Mouse (Mus musculus) midbrain, embryonic 16.5 days (tissue): Measurements from ENCODE around the gene Gm13279. TPM values are rescaled to one million over a fixed set of nuclear protein-coding genes. Genes with fewer than 3 reads are reported as not detected.
"Not testable (repeated sequence)": the region's sequence is repeated elsewhere in the genome, so short reads cannot be mapped to it uniquely, and the experiment has no call there.

Experiments
- ATAC-seq: fragments of 200-750 bp; cut with Nextera tagmentation; 2 replicates; pipeline ENCODE4 v1.8.0; 2017; ENCODE audit warnings: moderate TSS enrichment
- H3K27ac ChIP-seq: fragments of 300-500 bp; sonication (generic); 2 replicates; pipeline ENCODE4 v1.5.1; 2014; ENCODE audit warnings: mild to moderate bottlenecking, low read length, mixed read lengths
- H3K27me3 ChIP-seq: fragments of 300-500 bp; sonication (generic); 2 replicates; pipeline ENCODE4 v1.6.1; 2014; ENCODE audit warnings: low read depth, low read length, mixed read lengths; ENCODE audit not compliant: control insufficient read depth, insufficient read depth
- H3K36me3 ChIP-seq: fragments of 300-500 bp; sonication (generic); 2 replicates; pipeline ENCODE4 v1.6.1; 2014; ENCODE audit warnings: mild to moderate bottlenecking, low read length, moderate library complexity, mixed read lengths; ENCODE audit not compliant: control insufficient read depth, insufficient read depth
- H3K4me1 ChIP-seq: fragments of 300-500 bp; sonication (generic); 2 replicates; pipeline ENCODE4 v1.6.1; 2014; ENCODE audit warnings: mild to moderate bottlenecking, low read length, mixed read lengths; ENCODE audit not compliant: control insufficient read depth, insufficient read depth
- H3K4me2 ChIP-seq: fragments of 300-500 bp; sonication (generic); 2 replicates; pipeline ENCODE4 v1.6.1; 2014; ENCODE audit warnings: mild to moderate bottlenecking, low read length, mixed read lengths
- H3K4me3 ChIP-seq: fragments of 300-500 bp; sonication (generic); 2 replicates; pipeline ENCODE4 v1.5.1; 2014; ENCODE audit warnings: low read depth, mild to moderate bottlenecking, low read length, moderate library complexity, mixed read lengths
- H3K9ac ChIP-seq: fragments of 300-500 bp; sonication (generic); 2 replicates; pipeline ENCODE4 v1.6.1; 2014; ENCODE audit warnings: low read depth, low read length, mixed read lengths
- H3K9me3 ChIP-seq: fragments of 300-500 bp; sonication (generic); replicated peaks from 2 replicates; pipeline ENCODE4 v1.6.1; 2014; ENCODE audit warnings: mild to moderate bottlenecking, low read length, mixed read lengths; ENCODE audit not compliant: control insufficient read depth, poor library complexity, severe bottlenecking
- WGBS: fragments of 180-500 bp; shearing (Covaris S2); extraction: QIAGEN DNeasy Blood & Tissue Kit; methylation state at CpG from one replicate; pipeline ENCODE4 v1.1.7; 2014; 5-methylcytosine and 5-hydroxymethylcytosine counted together
- polyA plus RNA-seq: library from polyadenylated mRNA; unstranded; fragments of >200 nt; fragmentation: Nextera tagmentation; extraction: Ambion mirVana; gene quantifications from 2 replicates; pipeline ENCODE4 v1.2.1, GENCODE M21; 2015

The Gm13279 gene
- polyA plus RNA-seq: not detected in 2 replicates

DNA sequence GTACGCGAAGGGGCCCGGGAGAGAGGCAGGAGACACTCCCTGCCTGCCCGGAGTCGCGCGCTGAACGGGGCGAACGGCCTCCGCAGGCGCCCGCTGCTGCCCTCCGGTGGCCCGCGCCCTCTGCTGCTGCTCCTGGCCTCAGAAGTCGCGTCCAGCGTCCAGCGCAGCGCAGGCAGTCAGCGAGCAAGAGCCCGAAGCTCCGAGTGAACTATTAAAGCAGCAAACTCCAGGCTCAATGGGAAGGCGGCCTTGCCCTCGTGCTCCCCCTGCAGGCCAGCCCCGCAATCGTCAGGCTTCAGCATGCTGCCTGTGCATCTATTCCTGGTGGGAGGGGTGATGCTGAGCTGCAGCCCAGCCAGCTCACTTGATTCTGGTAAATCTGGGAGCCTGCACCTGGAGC lies at the start of gene Gm13279:
Gm13279 (plus strand) TSS at position 301 of the 400 bp plus-strand sequence.
- H3K4me3 ChIP-seq, H3K9ac ChIP-seq, H3K4me1 ChIP-seq, H3K27me3 ChIP-seq, H3K27ac ChIP-seq, H3K36me3 ChIP-seq, H3K9me3 ChIP-seq, ATAC-seq, H3K4me2 ChIP-seq: not testable (repeated sequence)
- WGBS: no CpG with 5 or more reads among the region's 28 CpGs

DNA sequence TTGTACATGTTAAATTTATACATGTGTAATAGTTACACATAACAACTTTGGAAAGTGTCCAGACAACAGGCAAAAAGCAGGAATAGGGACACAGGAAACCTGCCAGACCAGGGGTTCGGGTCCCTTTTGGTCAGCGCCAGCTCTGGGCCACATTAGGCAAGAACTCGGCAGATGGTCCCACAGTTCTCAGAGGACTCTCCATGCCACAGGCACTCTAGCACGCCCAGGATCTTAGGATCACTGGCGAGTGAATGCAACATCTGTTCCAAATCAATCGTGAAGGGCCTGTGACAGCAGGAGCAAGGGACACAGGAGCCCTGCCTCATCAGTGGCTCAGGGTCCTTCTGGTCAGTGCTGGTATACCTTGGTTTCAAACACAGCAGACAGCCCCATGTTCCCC lies 47.3 kb upstream of the Gm13279 start:
- ATAC-seq: no peak
- no peaks in the 10 kb centered on the region for H3K9me3 ChIP-seq
- H3K9ac ChIP-seq: no peak overlapping the region
- no peaks in the 10 kb centered on the region for H3K36me3 ChIP-seq
- no peak overlapping the region for H3K4me3 ChIP-seq
- no peaks in the 10 kb centered on the region for H3K27me3 ChIP-seq
- no peak overlapping the region for H3K27ac ChIP-seq
- H3K4me1 ChIP-seq: no peaks in the 10 kb centered on the region
- H3K4me2 ChIP-seq: no peak overlapping the region
- WGBS: 65% methylated on average over 6 of the region's 6 CpGs

DNA sequence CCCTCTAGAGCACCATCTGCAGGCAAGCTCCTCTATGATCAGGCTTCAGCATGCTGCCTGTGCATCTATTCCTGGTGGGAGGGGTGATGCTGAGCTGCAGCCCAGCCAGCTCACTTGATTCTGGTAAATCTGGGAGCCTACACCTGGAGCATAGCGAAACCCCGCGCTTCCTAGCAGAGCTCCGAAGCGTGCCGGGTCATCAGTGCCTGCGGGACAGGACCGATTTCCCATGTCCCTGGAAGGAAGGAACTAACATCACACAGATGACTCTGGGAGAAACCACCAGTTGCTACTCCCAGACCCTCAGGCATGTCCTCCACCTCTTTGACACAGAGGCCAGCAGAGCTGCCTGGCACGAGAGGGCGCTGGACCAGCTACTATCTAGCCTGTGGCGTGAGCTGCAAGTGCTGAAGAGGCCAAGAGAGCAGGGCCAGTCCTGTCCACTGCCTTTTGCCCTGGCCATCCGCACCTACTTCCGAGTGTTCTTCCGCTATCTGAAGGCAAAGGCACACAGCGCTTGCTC lies 42.3 kb upstream of the Gm13279 start, which contains the start of gene Gm13271:
Gm13271 (plus strand) TSS at position 51 of the 523 bp plus-strand sequence.
- not testable (repeated sequence) for H3K9me3 ChIP-seq, H3K9ac ChIP-seq, H3K4me3 ChIP-seq, H3K36me3 ChIP-seq, H3K4me2 ChIP-seq, H3K27ac ChIP-seq, ATAC-seq, H3K4me1 ChIP-seq, H3K27me3 ChIP-seq
- WGBS: 77% methylated on average over 13 of the region's 15 CpGs

DNA sequence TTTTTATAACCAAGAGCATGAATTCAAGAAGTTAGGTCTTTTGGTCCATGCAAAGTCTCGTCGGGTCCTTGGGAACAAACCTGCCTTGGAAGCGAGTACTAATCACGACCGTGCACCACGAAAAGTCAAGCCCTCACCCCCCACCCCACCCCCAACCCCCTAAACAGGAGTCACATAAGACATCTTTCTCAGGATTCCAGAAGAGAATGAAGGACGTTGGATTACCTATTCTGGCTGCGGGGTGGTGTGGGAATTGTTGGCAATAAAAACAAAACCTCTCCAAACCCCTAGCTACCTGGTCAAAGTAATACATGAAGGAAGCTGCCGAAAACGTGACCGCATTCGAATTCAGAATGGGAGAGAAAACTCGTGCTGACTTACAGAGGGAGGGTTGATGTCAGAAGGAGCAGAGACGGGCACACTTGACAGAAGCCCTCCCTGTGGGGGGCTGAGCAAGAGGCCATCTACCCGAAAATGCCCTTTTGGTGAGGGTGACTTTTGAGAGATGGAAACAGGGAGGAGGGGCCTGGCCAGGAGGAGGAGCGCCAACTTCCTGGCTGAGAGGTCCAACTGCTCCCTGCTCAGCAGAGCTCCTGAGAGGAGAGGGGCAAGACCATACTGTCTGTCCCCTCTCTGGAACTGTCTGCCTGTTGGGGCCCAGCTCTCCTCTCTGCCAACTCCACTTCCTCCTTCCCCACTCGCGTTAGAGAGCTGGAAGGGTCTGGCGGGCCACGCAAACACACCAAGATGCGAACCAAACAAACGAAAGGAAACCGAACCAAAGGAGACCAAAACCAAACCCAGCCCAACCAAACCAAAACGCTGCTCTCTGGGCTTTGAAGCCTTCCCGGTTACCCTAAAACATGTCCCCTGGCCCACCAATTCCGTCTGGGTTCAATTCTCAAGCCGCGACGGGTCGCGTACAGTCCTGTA lies 40.4 kb upstream of the Gm13279 start:
- not testable (repeated sequence) for H3K27me3 ChIP-seq, ATAC-seq, H3K9me3 ChIP-seq, H3K4me1 ChIP-seq, H3K36me3 ChIP-seq
- peak overlapping the region; percentile 45; the same call in 1 of the 2 replicates for H3K9ac ChIP-seq
- H3K4me3 ChIP-seq: peak overlapping the region; percentile 41
- H3K4me2 ChIP-seq: peak overlapping the region; percentile 74
- H3K27ac ChIP-seq: peak overlapping the region; percentile 55; the same call in 1 of the 2 replicates
- 11% methylated on average over 28 of the region's 31 CpGs for WGBS

DNA sequence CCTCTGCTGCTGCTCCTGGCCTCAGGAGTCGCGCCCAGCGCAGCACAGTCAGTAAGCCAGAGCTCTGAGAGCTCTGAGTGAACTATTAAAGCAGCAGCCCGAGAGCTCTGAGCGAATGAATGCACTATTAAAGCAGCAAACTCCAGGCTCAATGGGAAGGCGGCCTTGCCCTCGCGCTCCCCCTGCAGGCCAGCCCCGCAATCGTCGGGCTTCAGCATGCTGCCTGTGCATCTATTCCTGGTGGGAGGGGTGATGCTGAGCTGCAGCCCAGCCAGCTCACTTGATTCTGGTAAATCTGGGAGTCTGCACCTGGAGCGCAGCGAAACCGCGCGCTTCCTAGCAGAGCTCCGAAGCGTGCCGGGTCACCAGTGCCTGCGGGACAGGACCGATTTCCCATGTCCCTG lies 39.6 kb upstream of the Gm13279 start:
- 0% methylated on average over 21 of the region's 21 CpGs for WGBS
- H3K27me3 ChIP-seq, H3K4me1 ChIP-seq, H3K9me3 ChIP-seq, H3K36me3 ChIP-seq: not testable (repeated sequence)
- peak overlapping the region; percentile 45; the same call in 1 of the 2 replicates for H3K9ac ChIP-seq
- peak overlapping the region; percentile 41 for H3K4me3 ChIP-seq
- peak; percentile 100 for ATAC-seq
- H3K27ac ChIP-seq: peak overlapping the region; percentile 55; the same call in 1 of the 2 replicates
- H3K4me2 ChIP-seq: peak overlapping the region; percentile 74

DNA sequence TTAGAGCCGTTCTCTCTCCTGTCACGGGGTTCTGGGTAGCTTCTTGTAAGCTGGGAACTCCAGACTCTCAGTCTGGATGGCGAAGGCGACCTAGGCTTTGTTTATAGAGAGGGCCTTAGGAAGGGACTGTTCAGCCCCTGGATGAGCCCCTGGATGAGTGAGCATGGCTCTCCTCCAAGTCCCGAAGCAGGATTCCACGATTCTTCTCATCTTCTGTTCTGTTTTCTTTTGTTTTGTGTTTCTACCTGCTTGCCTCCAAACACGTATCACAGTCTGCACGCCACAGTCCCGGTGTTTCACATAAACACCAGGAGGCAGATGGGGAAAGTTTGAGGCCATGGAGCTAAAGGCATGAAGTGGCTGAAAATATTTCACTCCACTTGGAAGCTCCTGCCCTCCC lies 38.4 kb upstream of the Gm13279 start:
- not testable (repeated sequence) for H3K4me1 ChIP-seq, ATAC-seq, H3K9ac ChIP-seq, H3K4me2 ChIP-seq, H3K27me3 ChIP-seq, H3K9me3 ChIP-seq, H3K4me3 ChIP-seq, H3K36me3 ChIP-seq, H3K27ac ChIP-seq
- WGBS: 90% methylated on average over 9 of the region's 9 CpGs

DNA sequence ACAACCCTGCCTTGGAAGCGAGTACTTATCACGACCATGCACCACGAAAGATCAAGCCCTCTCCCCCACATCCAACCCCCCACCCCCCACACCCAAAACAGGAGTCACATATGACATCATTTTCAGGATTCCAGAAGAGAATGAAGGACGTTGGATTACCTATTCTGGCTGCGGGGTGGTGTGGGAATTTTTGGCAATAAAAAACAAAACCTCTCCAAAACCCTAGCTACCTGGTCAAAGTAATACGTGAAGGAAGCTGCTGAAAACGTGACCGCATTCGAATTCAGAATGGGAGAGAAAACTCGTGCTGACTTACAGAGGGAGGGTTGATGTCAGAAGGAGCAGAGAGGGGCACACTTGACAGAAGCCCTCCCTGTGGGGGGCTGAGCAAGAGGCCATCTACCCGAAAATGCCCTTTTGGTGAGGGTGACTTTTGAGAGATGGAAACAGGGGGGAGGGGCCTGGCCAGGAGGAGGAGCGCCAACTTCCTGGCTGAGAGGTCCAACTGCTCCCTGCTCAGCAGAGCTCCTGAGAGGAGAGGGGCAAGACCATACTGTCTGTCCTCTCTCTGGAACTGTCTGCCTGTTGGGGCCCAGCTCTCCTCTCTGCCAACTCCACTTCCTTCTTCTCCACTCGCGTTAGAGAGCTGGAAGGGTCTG lies 37.5 kb upstream of the Gm13279 start, which contains the start of gene Gm13283:
Gm13283 (plus strand) TSS at position 510 of the 659 bp plus-strand sequence.
- ATAC-seq, H3K27ac ChIP-seq, H3K4me1 ChIP-seq, H3K27me3 ChIP-seq, H3K36me3 ChIP-seq, H3K9ac ChIP-seq, H3K9me3 ChIP-seq: not testable (repeated sequence)
- WGBS: 36% methylated on average over 6 of the region's 14 CpGs
- H3K4me3 ChIP-seq: peak within 1 kb of the TSS; percentile 32
- peak within 1 kb of the TSS; percentile 60 for H3K4me2 ChIP-seq

DNA sequence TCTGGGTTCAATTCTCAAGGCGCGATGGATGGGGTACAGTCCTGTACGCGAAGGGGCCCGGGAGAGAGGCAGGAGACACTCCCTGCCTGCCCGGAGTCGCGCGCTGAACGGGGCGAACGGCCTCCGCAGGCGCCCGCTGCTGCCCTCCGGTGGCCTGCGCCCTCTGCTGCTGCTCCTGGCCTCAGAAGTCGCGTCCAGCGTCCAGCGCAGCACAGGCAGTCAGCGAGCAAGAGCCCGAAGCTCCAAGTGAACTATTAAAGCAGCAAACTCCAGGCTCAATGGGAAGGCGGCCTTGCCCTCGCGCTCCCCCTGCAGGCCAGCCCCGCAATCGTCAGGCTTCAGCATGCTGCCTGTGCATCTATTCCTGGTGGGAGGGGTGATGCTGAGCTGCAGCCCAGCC lies 36.8 kb upstream of the Gm13279 start:
- not testable (repeated sequence) for H3K27me3 ChIP-seq, H3K9ac ChIP-seq, H3K36me3 ChIP-seq, ATAC-seq, H3K4me1 ChIP-seq, H3K9me3 ChIP-seq, H3K27ac ChIP-seq
- WGBS: 0% methylated on average over 12 of the region's 28 CpGs
- H3K4me3 ChIP-seq: peak overlapping the region; percentile 32
- peak overlapping the region; percentile 60 for H3K4me2 ChIP-seq

DNA sequence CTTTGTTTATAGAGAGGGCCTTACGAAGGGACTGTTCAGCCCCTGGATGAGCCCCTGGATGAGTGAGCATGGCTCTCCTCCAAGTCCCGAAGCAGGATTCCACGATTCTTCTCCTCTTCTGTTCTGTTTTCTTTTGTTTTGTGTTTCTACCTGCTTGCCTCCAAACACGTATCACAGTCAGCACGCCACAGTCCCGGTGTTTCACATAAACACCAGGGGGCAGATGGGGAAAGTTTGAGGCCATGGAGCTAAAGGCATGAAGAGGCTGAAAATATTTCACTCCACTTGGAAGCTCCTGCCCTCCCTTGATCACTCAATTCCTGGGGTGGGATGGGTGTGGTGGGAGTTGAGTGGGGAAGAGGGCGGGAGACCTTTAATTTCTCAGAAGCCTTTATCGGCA lies 35.4 kb upstream of the Gm13279 start:
- not testable (repeated sequence) for H3K36me3 ChIP-seq, H3K4me1 ChIP-seq, H3K4me3 ChIP-seq, H3K9me3 ChIP-seq, H3K27ac ChIP-seq, ATAC-seq, H3K9ac ChIP-seq, H3K27me3 ChIP-seq, H3K4me2 ChIP-seq
- 65% methylated on average over 6 of the region's 8 CpGs for WGBS
